Mouse (Mus musculus) hindbrain, embryonic 16.5 days (tissue): Measurements from ENCODE around the gene Zfp931. TPM values are rescaled to one million over a fixed set of nuclear protein-coding genes. Genes with fewer than 3 reads are reported as not detected.
"Not testable (repeated sequence)": the region's sequence is repeated elsewhere in the genome, so short reads cannot be mapped to it uniquely, and the experiment has no call there.

Experiments used
- ATAC-seq: fragments of 200-750 bp; cut with Nextera tagmentation; 2 replicates; pipeline ENCODE4 v1.8.0; 2017; ENCODE audit warnings: moderate TSS enrichment, moderate library complexity
- H3K27ac ChIP-seq: fragments of 300-500 bp; sonication (generic); 2 replicates; pipeline ENCODE4 v1.5.1; 2014; ENCODE audit warnings: low read depth, mild to moderate bottlenecking, control low read depth, low read length, moderate library complexity
- H3K27me3 ChIP-seq: fragments of 300-500 bp; sonication (generic); replicated peaks from 2 replicates; pipeline ENCODE4 v1.6.1; 2014; ENCODE audit warnings: low read length; ENCODE audit not compliant: control insufficient read depth, insufficient read depth
- H3K36me3 ChIP-seq: fragments of 300-500 bp; sonication (generic); 2 replicates; pipeline ENCODE4 v1.6.1; 2014; ENCODE audit warnings: mild to moderate bottlenecking, low read length, moderate library complexity, mixed read lengths; ENCODE audit not compliant: control insufficient read depth, insufficient read depth
- H3K4me1 ChIP-seq: fragments of 300-500 bp; sonication (generic); 2 replicates; pipeline ENCODE4 v1.6.1; 2014; ENCODE audit warnings: low read depth, low read length; ENCODE audit not compliant: control insufficient read depth, insufficient read depth
- H3K4me2 ChIP-seq: fragments of 300-500 bp; sonication (generic); 2 replicates; pipeline ENCODE4 v1.6.1; 2014; ENCODE audit warnings: mild to moderate bottlenecking, low read length, control low read depth, moderate library complexity
- H3K4me3 ChIP-seq: fragments of 300-500 bp; sonication (generic); 2 replicates; pipeline ENCODE4 v1.5.1; 2014; ENCODE audit warnings: mild to moderate bottlenecking, low read length, control low read depth, moderate library complexity
- H3K9ac ChIP-seq: fragments of 300-500 bp; sonication (generic); 2 replicates; pipeline ENCODE4 v1.6.1; 2014; ENCODE audit warnings: low read depth, mild to moderate bottlenecking, control low read depth, low read length, moderate library complexity
- H3K9me3 ChIP-seq: fragments of 300-500 bp; sonication (generic); 2 replicates; pipeline ENCODE4 v1.6.1; 2014; ENCODE audit warnings: mild to moderate bottlenecking, low read length, moderate library complexity; ENCODE audit not compliant: control insufficient read depth
- WGBS: fragments of 180-500 bp; shearing (Covaris S2); extraction: QIAGEN DNeasy Blood & Tissue Kit; methylation state at CpG from one replicate; pipeline ENCODE4 v1.1.7; 2014; 5-methylcytosine and 5-hydroxymethylcytosine counted together
- polyA plus RNA-seq: library from polyadenylated mRNA; unstranded; fragments of >200 nt; fragmentation: Nextera tagmentation; extraction: Ambion mirVana; gene quantifications from 2 replicates; pipeline ENCODE4 v1.2.1, GENCODE M21; 2015

Zfp931 gene
- 18.6 and 20.9 TPM in 2 replicates for polyA plus RNA-seq

GRCm38 (mm10) chr2:178078166-178078717 is at the start of gene Zfp931:
TSS of gene Zfp931 (minus strand) at chr2:178078476.
- whole genome bisulfite sequencing, result 0% methylated on average over 2 of the region's 14 CpGs
- H3K4me1 ChIP-seq, ATAC-seq, H3K36me3 ChIP-seq, H3K9me3 ChIP-seq, H3K27ac ChIP-seq, H3K27me3 ChIP-seq: not testable (repeated sequence)
- peak within 1 kb of the TSS; percentile 48 for H3K4me2 ChIP-seq
- peak within 1 kb of the TSS; percentile 50; the same call in 1 of the 2 replicates for H3K9ac ChIP-seq
- H3K4me3 ChIP-seq, result peak within 1 kb of the TSS; percentile 39

GRCm38 (mm10) chr2:178126041-178126820 is 48.0 kb upstream of the Zfp931 start:
- no peaks in the 10 kb centered on the region for H3K4me1 ChIP-seq
- no peak overlapping the region for H3K27ac ChIP-seq
- no peaks in the 10 kb centered on the region for H3K9me3 ChIP-seq
- no peak overlapping the region for H3K4me2 ChIP-seq
- 92% methylated on average over 7 of the region's 7 CpGs for WGBS
- H3K27me3 ChIP-seq, result no peaks in the 10 kb centered on the region
- no peak overlapping the region for H3K9ac ChIP-seq
- no peaks in the 10 kb centered on the region for H3K36me3 ChIP-seq
- ATAC-seq, result no peak
- H3K4me3 ChIP-seq, result no peak overlapping the region

GRCm38 (mm10) chr2:178125427-178125826 is 47.2 kb upstream of the Zfp931 start:
- no peak overlapping the region for H3K9ac ChIP-seq
- no peak for ATAC-seq

GRCm38 (mm10) chr2:178123466-178123865 is 45.2 kb upstream of the Zfp931 start:
- no peak overlapping the region for H3K4me2 ChIP-seq
- H3K4me3 ChIP-seq, result no peak overlapping the region
- no peaks in the 10 kb centered on the region for H3K9me3 ChIP-seq
- H3K27ac ChIP-seq, result no peak overlapping the region
- no peak for ATAC-seq
- no peaks in the 10 kb centered on the region for H3K27me3 ChIP-seq
- H3K36me3 ChIP-seq, result no peaks in the 10 kb centered on the region
- H3K4me1 ChIP-seq, result peaks cover 6% of the 10 kb centered on the region; the same call in 1 of the 2 replicates
- H3K9ac ChIP-seq, result no peak overlapping the region
- 85% methylated on average over 15 of the region's 15 CpGs for WGBS

More at GRCm38 (mm10) chr2:178125427-178125826, 47.2 kb upstream of the Zfp931 start:
- Histone ChIP-seq H3K36me3 (no peaks in the 10 kb centered on the region), H3K27me3 (no peaks in the 10 kb centered on the region), H3K27ac (no peak overlapping the region), H3K4me1 (no peaks in the 10 kb centered on the region), H3K9me3 (no peaks in the 10 kb centered on the region), H3K4me3 (no peak overlapping the region), H3K4me2 (no peak overlapping the region)
- WGBS, result 79% methylated on average over 8 of the region's 8 CpGs

- no peak overlapping the region for H3K4me2 ChIP-seq
- H3K9ac ChIP-seq, result no peak overlapping the region
- H3K4me1 ChIP-seq, result peaks cover 6% of the 10 kb centered on the region; the same call in 1 of the 2 replicates
- no peaks in the 10 kb centered on the region for H3K36me3 ChIP-seq
- no peak overlapping the region for H3K27ac ChIP-seq
- no peak for ATAC-seq
- H3K9me3 ChIP-seq, result no peaks in the 10 kb centered on the region
- 0 out of 2 replicates have a peak, but pooled peaks cover 2% of the 10 kb centered on the region for H3K27me3 ChIP-seq
- WGBS, result 34% methylated on average over 4 of the region's 4 CpGs
- no peak overlapping the region for H3K4me3 ChIP-seq
Measured at GRCm38 (mm10) chr2:178121946-178122665, 43.8 kb upstream of the Zfp931 start.

GRCm38 (mm10) chr2:178121375-178121688 is 43.1 kb upstream of the Zfp931 start:
- Histone ChIP-seq H3K27me3 (0 out of 2 replicates have a peak, but pooled peaks cover 2% of the 10 kb centered on the region), H3K4me2 (no peak overlapping the region), H3K36me3 (no peaks in the 10 kb centered on the region), H3K4me1 (peaks cover 6% of the 10 kb centered on the region; the same call in 1 of the 2 replicates), H3K9ac (no peak overlapping the region), H3K9me3 (no peaks in the 10 kb centered on the region), H3K4me3 (no peak overlapping the region), H3K27ac (no peak overlapping the region)
- 41% methylated on average over 2 of the region's 2 CpGs for WGBS
- no peak for ATAC-seq

- WGBS, result 88% methylated on average over 8 of the region's 8 CpGs
- ATAC-seq, result no peak
Measured at GRCm38 (mm10) chr2:178120651-178121374, 42.5 kb upstream of the Zfp931 start.

GRCm38 (mm10) chr2:178120356-178120645 is 42.0 kb upstream of the Zfp931 start:
- no peak overlapping the region for H3K4me3 ChIP-seq
- 0 out of 2 replicates have a peak, but pooled peaks cover 2% of the 10 kb centered on the region for H3K27me3 ChIP-seq
- no peak overlapping the region for H3K9ac ChIP-seq
- no peak overlapping the region for H3K4me2 ChIP-seq
- H3K36me3 ChIP-seq, result no peaks in the 10 kb centered on the region
- H3K27ac ChIP-seq, result no peak overlapping the region
- ATAC-seq, result no peak
- peaks cover 6% of the 10 kb centered on the region; the same call in 1 of the 2 replicates for H3K4me1 ChIP-seq
- no peaks in the 10 kb centered on the region for H3K9me3 ChIP-seq

More at GRCm38 (mm10) chr2:178120651-178121374, 42.5 kb upstream of the Zfp931 start:
- H3K27ac ChIP-seq, result no peak overlapping the region
- no peak overlapping the region for H3K4me3 ChIP-seq
- no peak overlapping the region for H3K4me2 ChIP-seq
- no peaks in the 10 kb centered on the region for H3K9me3 ChIP-seq
- no peaks in the 10 kb centered on the region for H3K36me3 ChIP-seq
- no peak overlapping the region for H3K9ac ChIP-seq
- H3K4me1 ChIP-seq, result peaks cover 6% of the 10 kb centered on the region; the same call in 1 of the 2 replicates
- 0 out of 2 replicates have a peak, but pooled peaks cover 2% of the 10 kb centered on the region for H3K27me3 ChIP-seq
